Mouse (Mus musculus) heart, embryonic 14.5 days (tissue): Measurements from ENCODE around the gene Asb18. TPM values are rescaled to one million over a fixed set of nuclear protein-coding genes. Genes with fewer than 3 reads are reported as not detected.

Source experiments
- ATAC-seq: fragments of 200-750 bp; cut with Nextera tagmentation; 2 replicates; pipeline ENCODE4 v1.8.0; 2017; ENCODE audit warnings: low read depth, moderate TSS enrichment; ENCODE audit not compliant: insufficient number of reproducible peaks, insufficient read depth, low FRiP score
- H3K27ac ChIP-seq, 2 experiments: fragments of 200-500 bp in 1 of 2; fragments of 300-500 bp in 1 of 2; sonication (generic) in 1 of 2; replicated peaks in 1 of 2; 2 replicates each; pipeline ENCODE4 v1.5.1; 2012 to 2014; ENCODE audit warnings: low read depth in 2 of 2, low read length in 2 of 2, control low read depth in 1 of 2, mild to moderate bottlenecking in 1 of 2, mixed read lengths in 1 of 2; ENCODE audit not compliant: control insufficient read depth in 1 of 2, insufficient read depth in 1 of 2
- H3K27me3 ChIP-seq: fragments of 300-500 bp; sonication (generic); 2 replicates; pipeline ENCODE4 v1.6.1; 2014; ENCODE audit warnings: mild to moderate bottlenecking, low read length, control low read depth; ENCODE audit not compliant: control insufficient read depth, insufficient read depth
- H3K36me3 ChIP-seq: fragments of 300-500 bp; sonication (generic); 2 replicates; pipeline ENCODE4 v1.6.1; 2014; ENCODE audit warnings: mild to moderate bottlenecking, control low read depth, low read length, mixed read lengths; ENCODE audit not compliant: control insufficient read depth, insufficient read depth
- H3K4me1 ChIP-seq, 2 experiments: fragments of 200-500 bp in 1 of 2; fragments of 300-500 bp in 1 of 2; sonication (generic) in 1 of 2; 2 replicates each; pipeline ENCODE4 v1.6.1; 2012 to 2014; ENCODE audit warnings: low read length in 2 of 2, control low read depth in 1 of 2, mixed read lengths in 1 of 2; ENCODE audit not compliant: control insufficient read depth in 2 of 2, insufficient read depth in 2 of 2
- H3K4me2 ChIP-seq: fragments of 300-500 bp; sonication (generic); 2 replicates; pipeline ENCODE4 v1.6.1; 2014; ENCODE audit warnings: mild to moderate bottlenecking, low read length
- H3K4me3 ChIP-seq, 2 experiments: fragments of 200-500 bp in 1 of 2; fragments of 300-500 bp in 1 of 2; sonication (generic) in 1 of 2; 2 replicates each; pipeline ENCODE4 v1.5.1; 2012 to 2014; ENCODE audit warnings: low read length in 2 of 2, mild to moderate bottlenecking in 2 of 2, control low read depth in 1 of 2, low read depth in 1 of 2, moderate library complexity in 1 of 2; ENCODE audit not compliant: control insufficient read depth in 1 of 2, insufficient read depth in 1 of 2
- H3K9ac ChIP-seq: fragments of 300-500 bp; sonication (generic); 2 replicates; pipeline ENCODE4 v1.6.1; 2014; ENCODE audit warnings: mild to moderate bottlenecking, low read length
- H3K9me3 ChIP-seq: fragments of 300-500 bp; sonication (generic); 2 replicates; pipeline ENCODE4 v1.6.1; 2016; ENCODE audit warnings: low read length, control low read depth; ENCODE audit not compliant: control insufficient read depth
- WGBS: fragments of 180-500 bp; shearing (Covaris S2); extraction: QIAGEN DNeasy Blood & Tissue Kit; methylation state at CpG from one replicate; pipeline ENCODE4 v1.1.7; 2014; 5-methylcytosine and 5-hydroxymethylcytosine counted together
- polyA plus RNA-seq: library from polyadenylated mRNA; unstranded; fragments of >200 nt; fragmentation: Nextera tagmentation; extraction: Ambion mirVana; gene quantifications from 2 replicates; pipeline ENCODE4 v1.2.1, GENCODE M21; 2014

The Asb18 gene
- polyA plus RNA-seq, 1 experiment from 2014 or later = 1.0 TPM

- H3K27ac ChIP-seq = no peak overlapping the region
- H3K27me3 ChIP-seq = peaks cover 100% of the 10 kb centered on the region
- no peaks in the 10 kb centered on the region for H3K36me3 ChIP-seq
- H3K9me3 ChIP-seq = no peaks in the 10 kb centered on the region
- WGBS = 15% methylated on average over 9 of the region's 9 CpGs
- no peak for ATAC-seq
- peaks cover 11 to 40% of the 10 kb centered on the region in 2 experiments; a peak in 3 of 4 replicates for H3K4me1 ChIP-seq
- no peak overlapping the region for H3K9ac ChIP-seq
- H3K4me3 ChIP-seq = peak overlapping the region; percentile 26 to 35
- H3K4me2 ChIP-seq = peak overlapping the region; percentile 63
Observed at GRCm38 (mm10) chr1:89926583-89927060, 87.8 kb downstream of the Asb18 start.

- H3K9me3 ChIP-seq = no peaks in the 10 kb centered on the region
- H3K27me3 ChIP-seq = peaks cover 100% of the 10 kb centered on the region
- H3K4me1 ChIP-seq = peaks cover 8 to 31% of the 10 kb centered on the region in 2 experiments; a peak in 3 of 4 replicates
- no peak overlapping the region for H3K4me2 ChIP-seq
- 29% methylated on average over 12 of the region's 12 CpGs for WGBS
- no peak overlapping the region for H3K27ac ChIP-seq
- ATAC-seq = no peak
- no peak overlapping the region for H3K4me3 ChIP-seq
- H3K36me3 ChIP-seq = no peaks in the 10 kb centered on the region
- H3K9ac ChIP-seq = no peak overlapping the region
Observed at GRCm38 (mm10) chr1:89925501-89926190, 88.8 kb downstream of the Asb18 start.

- Histone ChIP-seq H3K4me2 (peak overlapping the region; percentile 57; the same call in 1 of the 2 replicates), H3K27me3 (peaks cover 100% of the 10 kb centered on the region), H3K9me3 (peaks cover 3% of the 10 kb centered on the region; the same call in 1 of the 2 replicates), H3K9ac (no peak overlapping the region), H3K36me3 (no peaks in the 10 kb centered on the region), H3K27ac (no peak overlapping the region), H3K4me3 (no peak overlapping the region), H3K4me1 (peaks cover 7 to 15% of the 10 kb centered on the region in 2 experiments; a peak in 3 of 4 replicates)
- WGBS = 5% methylated on average over 14 of the region's 14 CpGs
- ATAC-seq = no peak
Observed at GRCm38 (mm10) chr1:89923642-89924020, 90.8 kb downstream of the Asb18 start.

- ATAC-seq = no peak
- H3K4me1 ChIP-seq = peaks cover 7 to 15% of the 10 kb centered on the region in 2 experiments; a peak in 3 of 4 replicates
- H3K27me3 ChIP-seq = peaks cover 100% of the 10 kb centered on the region
- H3K27ac ChIP-seq = no peak overlapping the region
- H3K36me3 ChIP-seq = no peaks in the 10 kb centered on the region
- H3K9ac ChIP-seq = no peak overlapping the region
- peak overlapping the region; percentile 17 to 18; a peak in 3 of 4 replicates for H3K4me3 ChIP-seq
- H3K4me2 ChIP-seq = peak overlapping the region; percentile 57
- H3K9me3 ChIP-seq = peaks cover 5% of the 10 kb centered on the region; the same call in 1 of the 2 replicates
- 1% methylated on average over 40 of the region's 41 CpGs for WGBS
Observed at GRCm38 (mm10) chr1:89922883-89923641, 91.4 kb downstream of the Asb18 start.

GRCm38 (mm10) chr1:89922282-89922681 is 92.2 kb downstream of the Asb18 start:
- H3K4me1 ChIP-seq = peaks cover 7 to 13% of the 10 kb centered on the region in 2 experiments; a peak in 3 of 4 replicates
- peaks cover 100% of the 10 kb centered on the region for H3K27me3 ChIP-seq
- under 1% methylated on average over 7 of the region's 7 CpGs for WGBS
- ATAC-seq = no peak
- H3K36me3 ChIP-seq = no peaks in the 10 kb centered on the region
- H3K27ac ChIP-seq = no peak overlapping the region
- H3K9ac ChIP-seq = no peak overlapping the region
- H3K4me2 ChIP-seq = 0 out of 2 replicates have a peak overlapping the region, but pooled peaks have one; percentile 57
- H3K9me3 ChIP-seq = peaks cover 5% of the 10 kb centered on the region; the same call in 1 of the 2 replicates
- H3K4me3 ChIP-seq = peak overlapping the region in 1 of 2 experiments; percentile 18; a peak in 1 of 4 replicates

GRCm38 (mm10) chr1:89921806-89922205 is 92.7 kb downstream of the Asb18 start:
- Histone ChIP-seq H3K27ac (no peak overlapping the region), H3K36me3 (no peaks in the 10 kb centered on the region), H3K4me2 (no peak overlapping the region), H3K27me3 (peaks cover 100% of the 10 kb centered on the region), H3K9me3 (peaks cover 5% of the 10 kb centered on the region; the same call in 1 of the 2 replicates), H3K4me1 (peaks cover 7 to 10% of the 10 kb centered on the region in 2 experiments; a peak in 2 of 4 replicates), H3K9ac (no peak overlapping the region), H3K4me3 (peak overlapping the region in 1 of 2 experiments; percentile 9; a peak in 2 of 4 replicates)
- 4% methylated on average over 10 of the region's 10 CpGs for WGBS
- ATAC-seq = no peak

- ATAC-seq = no peak
- Histone ChIP-seq H3K4me3 (no peak overlapping the region), H3K4me1 (peaks cover 7 to 10% of the 10 kb centered on the region in 2 experiments; a peak in 2 of 4 replicates), H3K9ac (no peak overlapping the region), H3K36me3 (no peaks in the 10 kb centered on the region), H3K27ac (no peak overlapping the region), H3K9me3 (peaks cover 5% of the 10 kb centered on the region; the same call in 1 of the 2 replicates), H3K4me2 (no peak overlapping the region), H3K27me3 (peaks cover 74% of the 10 kb centered on the region)
- WGBS = 80% methylated on average over 6 of the region's 6 CpGs
Observed at GRCm38 (mm10) chr1:89919206-89919605, 95.3 kb downstream of the Asb18 start.
